Mouse (Mus musculus) adrenal gland, postnatal 4 days (tissue): ENCODE measurements around the gene Gm28051. TPM values are rescaled to one million over a fixed set of nuclear protein-coding genes. Genes with fewer than 3 reads are reported as not detected.

ENCODE experiments used
- DNase-seq, 2 experiments: peaks; one replicate each; pipeline ENCODE4 v3.0.0; 2021 to 2022; ENCODE audit warnings: low spot score in 2 of 2, mixed read lengths in 2 of 2
- microRNA-seq: library from miRNA; unstranded; fragments of <30 nt; microRNA quantifications from one replicate; pipeline ENCODE4 v1.2.0, GENCODE M21; 2021
- total RNA-seq, 2 experiments: library from RNA; stranded (reverse); gene quantifications; 2 replicates each; pipeline ENCODE4 v1.2.3; 2021

Gm28051 gene
- total RNA-seq, 2 experiments from 2014 or later, result not detected

GRCm38 (mm10) chr12:102686321-102686720, 71.2 kb downstream of the Gm28051 start:
- DNase-seq, result no peak

- no peak for DNase-seq
Observed at GRCm38 (mm10) chr12:102685523-102685931, 72.0 kb downstream of the Gm28051 start.

- no peak for DNase-seq
Observed at GRCm38 (mm10) chr12:102684720-102685386, 72.7 kb downstream of the Gm28051 start.

GRCm38 (mm10) chr12:102683979-102684378, 73.6 kb downstream of the Gm28051 start:
- DNase-seq, result no peak

GRCm38 (mm10) chr12:102683438-102683837, 74.1 kb downstream of the Gm28051 start:
- DNase-seq, result no peak

GRCm38 (mm10) chr12:102682722-102683299, 74.8 kb downstream of the Gm28051 start:
- no peak for DNase-seq

- DNase-seq, result no peak
Observed at GRCm38 (mm10) chr12:102682085-102682484, 75.5 kb downstream of the Gm28051 start.

GRCm38 (mm10) chr12:102681590-102681989, 76.0 kb downstream of the Gm28051 start:
- no peak for DNase-seq

GRCm38 (mm10) chr12:102678820-102679219, 78.7 kb downstream of the Gm28051 start:
- no peak for DNase-seq

GRCm38 (mm10) chr12:102677089-102677488, 80.5 kb downstream of the Gm28051 start:
- DNase-seq, result no peak

- DNase-seq, result no peak
Observed at GRCm38 (mm10) chr12:102674556-102674955, 83.0 kb downstream of the Gm28051 start.

- no peak for DNase-seq
Observed at GRCm38 (mm10) chr12:102674123-102674522, 83.4 kb downstream of the Gm28051 start.

GRCm38 (mm10) chr12:102672857-102673839, 84.4 kb downstream of the Gm28051 start:
- DNase-seq, result no peak

GRCm38 (mm10) chr12:102672176-102672575, 85.4 kb downstream of the Gm28051 start:
- DNase-seq, result no peak

- DNase-seq, result no peak
Observed at GRCm38 (mm10) chr12:102670848-102671247, 86.7 kb downstream of the Gm28051 start.

Small RNA genes lying within 50 kb of the gene (microRNA-seq; reads per million reads assigned to microRNA genes)
- not detected for gene Mir1936

Other genes starting within 250 kb of the Gm28051 start
- gene Chga, start 202.8 kb downstream of the Gm28051 start, total RNA-seq, result 1,000 to 10,000 TPM; 1,913 to 1,920 TPM
- 10 to 100 TPM; 46.6 to 57.7 TPM for gene Itpk1, start 52.8 kb downstream of the Gm28051 start, total RNA-seq
- gene Moap1, start 14.1 kb downstream of the Gm28051 start, total RNA-seq, result 10 to 100 TPM; 10.1 to 12.2 TPM
- 1 to 10 TPM; 4.5 to 4.8 TPM for gene Tmem251, start 14.0 kb downstream of the Gm28051 start, total RNA-seq
- 10 to 100 TPM; 11.9 to 16.8 TPM for gene Gon7, start within 50 bp of the Gm28051 start, total RNA-seq
- 10 to 100 TPM; 48.8 to 49.9 TPM for gene Ubr7, start 202 bp upstream of the Gm28051 start, total RNA-seq
- gene Gm20604, start 907 bp upstream of the Gm28051 start, total RNA-seq, result 1 to 10 TPM; 6.9 to 7.1 TPM
- gene Btbd7, start 120.7 kb upstream of the Gm28051 start, total RNA-seq, result 10 to 100 TPM; 52.5 to 54.0 TPM
- not detected for gene Cox8c, start 141.6 kb upstream of the Gm28051 start, total RNA-seq
- 1 to 10 TPM; 8.2 to 8.7 TPM for gene Unc79, start 191.1 kb upstream of the Gm28051 start, total RNA-seq